Mouse (Mus musculus) spleen, adult 2 months (tissue): ENCODE data around the gene Slc22a13.

Experiments
- CTCF ChIP-seq: fragments of 200-500 bp; IDR thresholded peaks from 2 replicates; pipeline ENCODE4 v1.5.1; 2011; ENCODE audit warnings: mild to moderate bottlenecking, inconsistent platforms; ENCODE audit not compliant: insufficient read depth, insufficient read length, insufficient replicate concordance; ENCODE audit errors: extremely low read depth
- POLR2A ChIP-seq: fragments of 200-500 bp; IDR thresholded peaks from 2 replicates; pipeline ENCODE4 v1.6.1; 2011; ENCODE audit warnings: low read depth, low read length, inconsistent platforms

DNA sequence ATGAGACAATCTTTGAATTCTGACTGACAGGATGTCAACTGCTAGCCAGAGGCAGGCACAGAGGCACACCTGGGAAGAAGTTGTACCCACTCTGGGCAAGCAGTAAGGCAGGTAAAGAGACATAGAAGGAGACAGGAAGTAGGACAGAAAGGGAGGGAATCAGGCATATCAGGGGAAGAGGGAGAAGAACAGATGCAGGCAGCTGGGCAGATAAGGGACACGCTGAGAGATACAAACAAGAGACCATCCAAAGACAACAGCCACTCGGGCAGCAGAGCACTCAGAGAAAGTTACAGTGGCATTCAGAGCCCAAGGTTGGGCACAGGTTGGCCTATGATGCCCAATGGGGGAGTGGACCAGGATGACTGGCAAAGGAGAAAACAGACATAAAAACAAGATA is 21.9 kb upstream of the Slc22a13 start:
- TF ChIP-seq POLR2A (no peak), CTCF (no peak)
